Mouse (Mus musculus): ENCODE data around the gene Mrgpra2b. TPM values are rescaled to one million over a fixed set of nuclear protein-coding genes. Genes with fewer than 3 reads are reported as not detected.

Gene Mrgpra2b
- polyA plus RNA-seq, 1 experiment: 0.91 TPM

Other genes with a start within 250 kb of the Mrgpra2b start
- gene Mrgpra1, start 174.6 kb downstream of the Mrgpra2b start, polyA plus RNA-seq (2012; rRNA removed): not detected in 2 replicates
- not detected in 2 replicates for gene Mrgpra2a, start 76.7 kb downstream of the Mrgpra2b start, polyA plus RNA-seq (2012; rRNA removed)
- gene Mrgpra3, start 72.5 kb upstream of the Mrgpra2b start, polyA plus RNA-seq (2012; rRNA removed): not detected in 2 replicates